Mouse (Mus musculus): ENCODE results near the gene Abcb8. TPM values are rescaled to one million over a fixed set of nuclear protein-coding genes. Genes with fewer than 3 reads are reported as not detected.

Abcb8 gene
- total RNA-seq, 1 experiment = 46.5 TPM

DNA sequence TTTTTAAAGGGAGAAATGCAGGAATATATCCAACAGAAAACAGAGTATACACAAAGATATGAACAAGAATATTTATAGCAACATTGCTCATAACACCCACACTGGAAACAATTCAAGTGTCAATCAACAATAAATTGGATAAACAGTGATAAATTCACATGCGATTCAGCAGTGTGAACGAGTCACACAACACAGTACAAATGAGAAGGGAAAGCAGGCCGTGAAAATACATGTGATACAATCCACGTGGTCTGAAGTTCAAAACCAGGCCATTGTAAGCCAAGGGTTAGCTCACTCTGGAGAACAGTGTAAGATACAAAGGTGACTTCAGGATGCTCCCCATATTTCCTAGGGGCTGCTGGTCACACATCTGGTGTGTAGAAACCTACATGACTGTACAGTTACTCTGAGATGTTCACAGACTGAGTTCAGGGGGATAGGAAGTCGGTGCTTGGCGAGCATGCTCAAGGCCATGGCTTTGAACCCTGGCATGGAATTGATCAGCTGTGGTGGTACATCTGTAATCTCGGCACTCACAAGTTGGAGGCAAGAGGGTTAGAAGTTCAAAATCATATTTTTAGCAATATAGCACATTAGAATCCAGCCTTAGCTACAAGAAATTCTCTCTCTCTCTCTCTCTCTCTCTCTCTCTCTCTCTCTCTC, 18.7 kb upstream of the Abcb8 start:
- Histone ChIP-seq H3K4me1 (ENCODE audit: control insufficient read depth in 2 of 2, insufficient read depth in 2 of 2, low read length in 2 of 2, poor library complexity in 1 of 2) (peaks cover 0 to 9% of the 10 kb centered on the region in 2 experiments; a peak in 1 of 4 replicates), H3K4me3 (ENCODE audit: insufficient read depth in 1 of 2, low read depth in 1 of 2, low read length in 2 of 2, poor library complexity in 1 of 2, severe bottlenecking in 1 of 2) (no peak overlapping the region), H3K36me3 (ENCODE audit: control insufficient read depth, insufficient read depth, low read length, poor library complexity, severe bottlenecking) (no peaks in the 10 kb centered on the region), H3K9ac (ENCODE audit: insufficient read depth, low read depth, low read length, poor library complexity, severe bottlenecking) (no peak overlapping the region), H3K27ac (ENCODE audit: insufficient read depth, low read depth, low read length, poor library complexity, severe bottlenecking) (no peak overlapping the region), H3K9me3 (ENCODE audit: control insufficient read depth, insufficient read depth, low read depth, low read length) (no peaks in the 10 kb centered on the region)
- TF ChIP-seq MAFK (IDR thresholded peaks at IDR 0.05; ENCODE audit: insufficient read depth, low read depth, low read length) = no peak
- no peak for TF ChIP-seq ZC3H11A (IDR thresholded peaks at IDR 0.05; ENCODE audit: borderline replicate concordance, low read depth, low read length)
- no peak for TF ChIP-seq HCFC1 (IDR thresholded peaks at IDR 0.05; ENCODE audit: borderline replicate concordance, insufficient read depth, low read length)
- TF ChIP-seq ZNF384 (IDR thresholded peaks at IDR 0.05; ENCODE audit: low read depth, low read length) = no peak
- no peak for TF ChIP-seq CHD2 (IDR thresholded peaks at IDR 0.05; ENCODE audit: low read depth, low read length)
- no peak for DNase-seq (ENCODE audit: low read depth, low spot score)
- in situ Hi-C loops (cut with MboI; ENCODE audit: low sequenced_read_pairs in 2 of 2, unreplicated experiment in 2 of 2) = no loop called here

DNA sequence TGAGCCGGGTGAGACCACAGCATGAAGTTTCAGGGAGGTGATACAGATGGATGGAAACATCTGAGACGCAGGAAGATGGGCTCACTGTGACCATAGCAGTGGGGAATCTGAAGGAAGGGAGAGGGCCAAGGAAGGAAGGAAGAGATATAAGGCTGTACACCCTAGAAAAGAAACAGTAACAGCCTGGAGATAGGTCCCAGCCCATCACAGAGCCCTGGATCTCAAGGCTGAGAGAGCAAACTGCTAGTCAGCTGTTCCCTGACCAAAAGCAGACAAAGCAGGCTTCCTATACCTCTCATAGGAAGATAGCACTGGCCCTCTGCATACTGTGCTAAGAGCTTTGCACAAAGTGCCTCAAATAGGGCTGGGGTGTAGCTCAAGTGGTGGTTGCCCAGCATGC, 14.8 kb upstream of the Abcb8 start:
- Histone ChIP-seq H3K9me3 (ENCODE audit: control insufficient read depth, insufficient read depth, low read depth, low read length) (no peaks in the 10 kb centered on the region), H3K9ac (ENCODE audit: insufficient read depth, low read depth, low read length, poor library complexity, severe bottlenecking) (no peak overlapping the region), H3K4me3 (ENCODE audit: insufficient read depth in 1 of 2, low read depth in 1 of 2, low read length in 2 of 2, poor library complexity in 1 of 2, severe bottlenecking in 1 of 2) (no peak overlapping the region), H3K36me3 (ENCODE audit: control insufficient read depth, insufficient read depth, low read length, poor library complexity, severe bottlenecking) (no peaks in the 10 kb centered on the region), H3K4me1 (ENCODE audit: control insufficient read depth in 2 of 2, insufficient read depth in 2 of 2, low read length in 2 of 2, poor library complexity in 1 of 2) (peaks cover 0 to 14% of the 10 kb centered on the region in 2 experiments; a peak in 1 of 4 replicates), H3K27ac (ENCODE audit: insufficient read depth, low read depth, low read length, poor library complexity, severe bottlenecking) (no peak overlapping the region)
- TF ChIP-seq ZC3H11A (IDR thresholded peaks at IDR 0.05; ENCODE audit: borderline replicate concordance, low read depth, low read length) (no peak), CHD2 (IDR thresholded peaks at IDR 0.05; ENCODE audit: low read depth, low read length) (no peak), HCFC1 (IDR thresholded peaks at IDR 0.05; ENCODE audit: borderline replicate concordance, insufficient read depth, low read length) (no peak)
- in situ Hi-C loops (cut with MboI; ENCODE audit: low sequenced_read_pairs in 2 of 2, unreplicated experiment in 2 of 2) = no loop called here
- no peak for DNase-seq (ENCODE audit: low read depth, low spot score)

GRCm38 (mm10) chr5:24379501-24379900, 14.0 kb upstream of the Abcb8 start:
- DNase-seq (ENCODE audit: low read depth, low spot score) = no peak
- in situ Hi-C loops (cut with MboI; ENCODE audit: low sequenced_read_pairs in 2 of 2, unreplicated experiment in 2 of 2) = no loop called here
- H3K9ac ChIP-seq (ENCODE audit: insufficient read depth, low read depth, low read length, poor library complexity, severe bottlenecking) = no peak overlapping the region
- H3K36me3 ChIP-seq (ENCODE audit: control insufficient read depth, insufficient read depth, low read length, poor library complexity, severe bottlenecking) = no peaks in the 10 kb centered on the region
- no peak for TF ChIP-seq ZNF384 (IDR thresholded peaks at IDR 0.05; ENCODE audit: low read depth, low read length)
- TF ChIP-seq HCFC1 (IDR thresholded peaks at IDR 0.05; ENCODE audit: borderline replicate concordance, insufficient read depth, low read length) = no peak
- TF ChIP-seq MAFK (IDR thresholded peaks at IDR 0.05; ENCODE audit: insufficient read depth, low read depth, low read length) = no peak
- H3K9me3 ChIP-seq (ENCODE audit: control insufficient read depth, insufficient read depth, low read depth, low read length) = no peaks in the 10 kb centered on the region
- no peak overlapping the region for H3K27ac ChIP-seq (ENCODE audit: insufficient read depth, low read depth, low read length, poor library complexity, severe bottlenecking)
- H3K4me1 ChIP-seq (ENCODE audit: control insufficient read depth in 2 of 2, insufficient read depth in 2 of 2, low read length in 2 of 2, poor library complexity in 1 of 2) = peaks cover 2 to 14% of the 10 kb centered on the region in 2 experiments; a peak in 1 of 4 replicates
- no peak overlapping the region for H3K4me3 ChIP-seq (ENCODE audit: insufficient read depth in 1 of 2, low read depth in 1 of 2, low read length in 2 of 2, poor library complexity in 1 of 2, severe bottlenecking in 1 of 2)

- H3K9me3 ChIP-seq (ENCODE audit: control insufficient read depth, insufficient read depth, low read depth, low read length) = no peaks in the 10 kb centered on the region
- in situ Hi-C loops (cut with MboI; ENCODE audit: low sequenced_read_pairs in 2 of 2, unreplicated experiment in 2 of 2) = no loop called here
- no peak for DNase-seq (ENCODE audit: low read depth, low spot score)
- peaks cover 2 to 14% of the 10 kb centered on the region in 2 experiments; a peak in 1 of 4 replicates for H3K4me1 ChIP-seq (ENCODE audit: control insufficient read depth in 2 of 2, insufficient read depth in 2 of 2, low read length in 2 of 2, poor library complexity in 1 of 2)
- no peak overlapping the region for H3K9ac ChIP-seq (ENCODE audit: insufficient read depth, low read depth, low read length, poor library complexity, severe bottlenecking)
- H3K36me3 ChIP-seq (ENCODE audit: control insufficient read depth, insufficient read depth, low read length, poor library complexity, severe bottlenecking) = no peaks in the 10 kb centered on the region
- H3K27ac ChIP-seq (ENCODE audit: insufficient read depth, low read depth, low read length, poor library complexity, severe bottlenecking) = no peak overlapping the region
- no peak for TF ChIP-seq ZC3H11A (IDR thresholded peaks at IDR 0.05; ENCODE audit: borderline replicate concordance, low read depth, low read length)
- H3K4me3 ChIP-seq (ENCODE audit: insufficient read depth in 1 of 2, low read depth in 1 of 2, low read length in 2 of 2, poor library complexity in 1 of 2, severe bottlenecking in 1 of 2) = no peak overlapping the region
These were observed 13.0 kb upstream of the Abcb8 start for GRCm38 (mm10) chr5:24380499-24380898.

DNA sequence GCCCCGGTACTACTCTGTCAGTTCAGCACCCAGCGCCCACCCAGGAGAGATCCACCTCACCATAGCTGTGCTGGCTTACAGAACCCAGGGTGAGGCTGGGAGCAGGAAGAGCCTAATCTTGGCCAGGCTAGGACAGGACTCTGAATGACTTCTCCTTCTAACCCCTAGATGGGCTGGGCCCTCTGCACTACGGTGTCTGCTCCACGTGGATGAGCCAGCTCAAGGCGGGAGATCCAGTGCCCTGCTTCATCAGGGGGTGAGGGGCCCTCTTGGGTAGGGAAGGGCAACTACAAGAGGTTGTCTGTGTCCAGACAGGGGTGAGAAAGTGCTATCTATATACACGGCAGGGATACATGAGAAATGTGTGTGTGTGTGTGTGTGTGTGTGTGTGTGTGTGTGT, 12.0 kb upstream of the Abcb8 start:
- H3K4me1 ChIP-seq (ENCODE audit: control insufficient read depth in 2 of 2, insufficient read depth in 2 of 2, low read length in 2 of 2, poor library complexity in 1 of 2) = peaks cover 2 to 14% of the 10 kb centered on the region in 2 experiments; a peak in 1 of 4 replicates
- H3K9me3 ChIP-seq (ENCODE audit: control insufficient read depth, insufficient read depth, low read depth, low read length) = no peaks in the 10 kb centered on the region
- H3K36me3 ChIP-seq (ENCODE audit: control insufficient read depth, insufficient read depth, low read length, poor library complexity, severe bottlenecking) = no peaks in the 10 kb centered on the region
- H3K27ac ChIP-seq (ENCODE audit: insufficient read depth, low read depth, low read length, poor library complexity, severe bottlenecking) = no peak overlapping the region
- no peak overlapping the region for H3K9ac ChIP-seq (ENCODE audit: insufficient read depth, low read depth, low read length, poor library complexity, severe bottlenecking)
- H3K4me3 ChIP-seq (ENCODE audit: insufficient read depth in 1 of 2, low read depth in 1 of 2, low read length in 2 of 2, poor library complexity in 1 of 2, severe bottlenecking in 1 of 2) = no peak overlapping the region
- no peak for TF ChIP-seq CHD2 (IDR thresholded peaks at IDR 0.05; ENCODE audit: low read depth, low read length)
- TF ChIP-seq HCFC1 (IDR thresholded peaks at IDR 0.05; ENCODE audit: borderline replicate concordance, insufficient read depth, low read length) = no peak
- no peak for TF ChIP-seq ZNF384 (IDR thresholded peaks at IDR 0.05; ENCODE audit: low read depth, low read length)
- no peak for TF ChIP-seq MAFK (IDR thresholded peaks at IDR 0.05; ENCODE audit: insufficient read depth, low read depth, low read length)
- TF ChIP-seq ZC3H11A (IDR thresholded peaks at IDR 0.05; ENCODE audit: borderline replicate concordance, low read depth, low read length) = no peak
- DNase-seq (ENCODE audit: low read depth, low spot score) = no peak
- in situ Hi-C loops (cut with MboI; ENCODE audit: low sequenced_read_pairs in 2 of 2, unreplicated experiment in 2 of 2) = no loop called here

Data from ES-E14 (cell line).